9 mouse cellular contexts compared by ENCODE assay signal in the genomic region with DNA sequence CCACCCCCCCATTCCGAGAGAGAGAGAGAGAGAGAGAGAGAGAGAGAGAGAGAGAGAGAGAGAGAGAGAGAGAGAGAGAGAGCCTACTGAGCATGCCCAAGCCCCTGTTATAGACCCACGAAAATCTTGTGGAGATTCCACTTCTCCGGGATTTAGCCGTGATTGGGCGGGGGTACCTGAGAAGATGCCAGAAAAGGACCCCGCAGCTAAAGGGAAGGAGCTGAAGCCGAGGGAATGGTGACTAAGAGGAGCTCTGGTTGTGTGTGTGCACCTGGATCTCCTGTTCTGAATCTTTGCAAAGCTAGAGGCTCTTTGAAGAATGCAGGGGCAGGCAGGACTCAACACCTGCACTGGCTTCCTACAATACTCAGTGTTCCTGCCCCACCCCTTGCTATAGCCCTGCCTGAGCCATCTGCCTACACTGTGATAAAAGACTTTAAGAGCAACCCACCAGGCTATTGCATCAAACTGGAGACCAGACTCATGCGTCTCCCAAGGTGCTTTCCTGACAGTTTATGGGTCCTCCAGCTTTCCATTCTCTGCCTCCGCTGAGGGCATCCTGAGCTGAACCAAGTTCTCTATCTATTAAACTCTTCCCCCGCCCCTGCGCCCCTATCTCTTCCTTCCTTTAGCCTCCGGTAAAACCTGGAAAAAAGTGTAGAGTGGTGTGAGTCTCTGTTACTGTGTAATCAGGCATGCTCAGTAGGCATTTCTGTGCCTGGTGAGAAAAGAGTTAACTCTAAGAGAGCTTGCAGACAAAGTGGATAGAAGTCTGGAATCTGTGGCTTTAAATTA. TPM values are rescaled to one million over a fixed set of nuclear protein-coding genes. Genes with fewer than 3 reads are reported as not detected.
DNase-seq lines count a peak whose midpoint lies in the region; ATAC-seq and TF ChIP-seq lines count a peak whose summit lies in the region.
"Had no signal": no experiment of that assay in that cellular context is flagged by ENCODE, and none has a peak within 500 bp of the region (broad histone marks: within the 10 kb centered on the region; RNA-seq: fewer than 3 reads in every experiment).

No protein-coding gene starts in this region.

- peaks cover 3% of the 10 kb centered on the region; the same call in 1 of the 2 replicates for H3K9me3 ChIP-seq in forebrain, embryonic 11.5 days (ENCODE audit: control insufficient read depth, low read length)
- no peaks in the 10 kb centered on the region for H3K9me3 ChIP-seq in stomach, postnatal 0 days (ENCODE audit: control insufficient read depth, low read length)

- peak; percentile 41 to 65 for DNase-seq in cerebellum, adult 18-20 months
- no peak for DNase-seq in cerebellum, adult 11-12 months
- DNase-seq in forebrain, embryonic 11.5 days (ENCODE audit: low spot score), result peak; percentile 48
- peak; percentile 50 to 77 for DNase-seq in left cerebral cortex, postnatal 10 days (ENCODE audit: extremely low spot score in 1 of 2, low spot score in 2 of 2)
- DNase-seq in retina, postnatal 1 day, result peak; percentile 18
- no peak for DNase-seq in thymus, postnatal 14 days
- no peak for DNase-seq in adrenal gland, postnatal 4 days (ENCODE audit: low spot score in 2 of 2)
- no peak for DNase-seq in stomach, postnatal 0 days (ENCODE audit: low spot score)
- DNase-seq: thymus, adult 2 months had no signal

- 0 out of 2 replicates have a peak, but pooled peaks cover 2% of the 10 kb centered on the region for H3K4me1 ChIP-seq in forebrain, embryonic 11.5 days (replicated peaks; ENCODE audit: control insufficient read depth, insufficient read depth, low read length)
- H3K4me1 ChIP-seq in stomach, postnatal 0 days (replicated peaks; ENCODE audit: control insufficient read depth, insufficient read depth), result no peaks in the 10 kb centered on the region

- WGBS in forebrain, embryonic 11.5 days, result 34% methylated on average over 12 of the region's 12 CpGs
- 38% methylated on average over 11 of the region's 12 CpGs for WGBS in stomach, postnatal 0 days

- no peak for TF ChIP-seq CTCF in stomach, postnatal 0 days (IDR thresholded peaks at IDR 0.05; ENCODE audit: low read depth)

- no peak overlapping the region for H3K9ac ChIP-seq in forebrain, embryonic 11.5 days (ENCODE audit: low read length)
- H3K9ac ChIP-seq in stomach, postnatal 0 days (ENCODE audit: low read length), result no peak overlapping the region

- ATAC-seq in forebrain, embryonic 11.5 days (replicated peaks; ENCODE audit: low FRiP score), result peak; percentile 40
- ATAC-seq in stomach, postnatal 0 days (ENCODE audit: low FRiP score, low TSS enrichment), result no peak

- peak overlapping the region; percentile 31 for H3K4me3 ChIP-seq in forebrain, embryonic 11.5 days (ENCODE audit: low read depth, low read length)
- H3K4me3 ChIP-seq in stomach, postnatal 0 days (ENCODE audit: low read depth, low read length), result no peak overlapping the region

- peak overlapping the region; percentile 58 for H3K4me2 ChIP-seq in forebrain, embryonic 11.5 days (ENCODE audit: low read depth, low read length, severe bottlenecking)
- H3K4me2 ChIP-seq in stomach, postnatal 0 days (replicated peaks; ENCODE audit: low read depth), result no peak overlapping the region

- no peak overlapping the region for H3K27ac ChIP-seq in forebrain, embryonic 11.5 days (ENCODE audit: low read depth, low read length)
- no peak overlapping the region for H3K27ac ChIP-seq in stomach, postnatal 0 days (replicated peaks)

- H3K36me3 ChIP-seq in forebrain, embryonic 11.5 days (ENCODE audit: control insufficient read depth, insufficient read depth, low read length), result no peaks in the 10 kb centered on the region
- H3K36me3 ChIP-seq in stomach, postnatal 0 days (ENCODE audit: control insufficient read depth, insufficient read depth, low read length), result no peaks in the 10 kb centered on the region

- H3K27me3 ChIP-seq in forebrain, embryonic 11.5 days (ENCODE audit: control insufficient read depth, insufficient read depth, low read length), result no peaks in the 10 kb centered on the region
- H3K27me3 ChIP-seq in stomach, postnatal 0 days (ENCODE audit: control insufficient read depth, insufficient read depth, low read length), result no peaks in the 10 kb centered on the region

- TF ChIP-seq EP300 in stomach, postnatal 0 days (optimal IDR thresholded peaks at IDR 0.05), result no peak

- intact Hi-C loops in left cerebral cortex, postnatal 10 days (cut with DNase I), result no loop called here

RNA-seq across cellular contexts. Expression of a gene that starts 0.4 kb away (rescaled TPM):
- polyA plus RNA-seq in forebrain, embryonic 11.5 days (2014; fragmentation: Nextera tagmentation; extraction: Ambion mirVana), result 12.4 and 13.7 TPM in 2 replicates
- total RNA-seq in left cerebral cortex, postnatal 10 days (2021), result 100 to 1,000 TPM; 718 to 743 TPM
- 10 to 100 TPM; 20.1 to 20.6 TPM for total RNA-seq in adrenal gland, postnatal 4 days (2021)
- 1.9 and 2.3 TPM in 2 replicates for polyA plus RNA-seq in stomach, postnatal 0 days (2015; fragmentation: Nextera tagmentation; extraction: Ambion mirVana)

Comparison
In these comparisons a context has a peak if more than half of its experiments do, and no peak if none do; other contexts are left out.
1. DNase-seq: peak in cerebellum, adult 18-20 months (2 of 2), forebrain, embryonic 11.5 days (single experiment), left cerebral cortex, postnatal 10 days (2 of 2) and retina, postnatal 1 day (single experiment); none in cerebellum, adult 11-12 months (single experiment), thymus, postnatal 14 days (single experiment), adrenal gland, postnatal 4 days (0 of 2) and stomach, postnatal 0 days (single experiment).
2. RNA of a gene that starts 0.4 kb away (total RNA-seq): 718 to 743 TPM in left cerebral cortex, postnatal 10 days; 20.1 to 20.6 TPM in adrenal gland, postnatal 4 days; every median in the first group is over 10 times any median in the second.